Mouse (Mus musculus) lung, postnatal 10 days (tissue): ENCODE data around the gene Cnn1.
"Not testable (repeated sequence)": the region's sequence is repeated elsewhere in the genome, so short reads cannot be mapped to it uniquely, and the experiment has no call there.

ENCODE experiments used
- DNase-seq: peaks from one replicate; pipeline ENCODE4 v3.0.0; 2021

The Cnn1 gene

GRCm38 (mm10) chr9:22131226-22131981, 32.4 kb downstream of the Cnn1 start:
- peak; percentile 64 for DNase-seq

- no peak for DNase-seq
Measured at GRCm38 (mm10) chr9:22132220-22132619, 33.2 kb downstream of the Cnn1 start.

GRCm38 (mm10) chr9:22134246-22134890, 35.4 kb downstream of the Cnn1 start:
- DNase-seq: no peak

GRCm38 (mm10) chr9:22134988-22135643, 36.1 kb downstream of the Cnn1 start:
- DNase-seq: no peak

- DNase-seq: no peak
Measured at GRCm38 (mm10) chr9:22135644-22136390, 36.8 kb downstream of the Cnn1 start, which contains the start of gene Acp5. Gene Acp5, minus strand, starts transcription at chr9:22135711.

GRCm38 (mm10) chr9:22136765-22137547, 37.9 kb downstream of the Cnn1 start:
- no peak for DNase-seq

GRCm38 (mm10) chr9:22138480-22138879, 39.5 kb downstream of the Cnn1 start:
- DNase-seq: no peak

- no peak for DNase-seq
Measured at GRCm38 (mm10) chr9:22139746-22140145, 40.7 kb downstream of the Cnn1 start.

- DNase-seq: peak; percentile 90
Measured at GRCm38 (mm10) chr9:22143108-22144037, 44.4 kb downstream of the Cnn1 start.

GRCm38 (mm10) chr9:22144304-22144965, 45.4 kb downstream of the Cnn1 start:
- DNase-seq: no peak

GRCm38 (mm10) chr9:22149426-22150248, 50.6 kb downstream of the Cnn1 start:
- DNase-seq: no peak

- DNase-seq: not testable (repeated sequence)
Measured at GRCm38 (mm10) chr9:22150249-22150693, 51.3 kb downstream of the Cnn1 start.

- no peak for DNase-seq
Measured at GRCm38 (mm10) chr9:22150946-22151345, 51.9 kb downstream of the Cnn1 start.

GRCm38 (mm10) chr9:22153810-22154209, 54.8 kb downstream of the Cnn1 start:
- no peak for DNase-seq

GRCm38 (mm10) chr9:22155614-22156013, 56.6 kb downstream of the Cnn1 start:
- DNase-seq: peak; percentile 83

GRCm38 (mm10) chr9:22156497-22157245, 57.7 kb downstream of the Cnn1 start, which contains the start of gene Pigyl:
Gene Pigyl, plus strand, starts transcription at chr9:22156846.
- DNase-seq: peak; percentile 100

GRCm38 (mm10) chr9:22157516-22158265, 58.7 kb downstream of the Cnn1 start:
- peak; percentile 6 for DNase-seq
